Mouse (Mus musculus): Measurements from ENCODE around the gene Syn3.

GRCm38 (mm10) chr10:86334581-86334980 lies 164.1 kb downstream of the Syn3 start:
- no peak for TF ChIP-seq MAFK (IDR thresholded peaks at IDR 0.05; ENCODE audit: insufficient read depth, low read depth, low read length)
- TF ChIP-seq ZNF384 (IDR thresholded peaks at IDR 0.05; ENCODE audit: low read depth, low read length): no peak
